ENCODE assay signal across 17 mouse cellular contexts in the genomic region with DNA sequence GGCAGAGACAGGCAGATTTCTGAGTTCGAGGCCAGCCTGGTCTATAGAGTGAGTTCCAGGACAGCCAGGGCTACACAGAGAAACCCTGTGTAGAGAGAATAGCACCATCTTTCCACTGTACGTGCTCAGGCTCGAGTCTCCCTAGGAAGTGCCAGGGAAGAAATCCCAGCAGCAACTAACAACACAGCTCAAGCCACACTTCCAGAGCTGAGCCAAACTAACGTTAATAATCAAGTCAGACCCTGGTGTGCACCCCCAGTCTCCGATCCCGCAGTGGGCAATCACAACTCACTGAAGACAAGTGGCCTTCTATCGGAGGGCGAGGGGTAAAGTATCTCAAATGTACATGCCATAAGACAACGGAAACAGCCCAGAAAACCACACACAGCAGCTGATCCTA.
"Had no signal": no experiment of that assay in that cellular context is flagged by ENCODE, and none has a peak within 500 bp of the region (broad histone marks: within the 10 kb centered on the region; RNA-seq: fewer than 3 reads in every experiment).

No protein-coding gene starts in this region.

- H3K4me2 ChIP-seq: lung, embryonic 15.5 days; midbrain, embryonic 11.5 days; midbrain, embryonic 13.5 days; midbrain, embryonic 15.5 days; neural tube, embryonic 12.5 days; stomach, embryonic 15.5 days had no signal

- H3K9me3 ChIP-seq: lung, embryonic 15.5 days; megakaryocyte, embryonic 14.5 days; midbrain, embryonic 13.5 days; midbrain, embryonic 15.5 days; neural tube, embryonic 12.5 days; stomach, embryonic 15.5 days had no signal

- H3K27ac ChIP-seq: lung, embryonic 15.5 days; macrophage; midbrain, embryonic 13.5 days; midbrain, embryonic 15.5 days; neural tube, embryonic 12.5 days; stomach, embryonic 15.5 days; stomach, postnatal 0 days had no signal

- H3K27me3 ChIP-seq: lung, embryonic 15.5 days; megakaryocyte, embryonic 14.5 days; midbrain, embryonic 13.5 days; midbrain, embryonic 15.5 days; neural tube, embryonic 12.5 days; stomach, embryonic 15.5 days had no signal

- H3K4me3 ChIP-seq: lung, embryonic 15.5 days; midbrain, embryonic 13.5 days; midbrain, embryonic 15.5 days; neural tube, embryonic 12.5 days; stomach, embryonic 15.5 days had no signal

- H3K36me3 ChIP-seq: midbrain, embryonic 15.5 days; stomach, embryonic 15.5 days had no signal

- H3K4me1 ChIP-seq: midbrain, embryonic 15.5 days; stomach, embryonic 15.5 days had no signal

- H3K9ac ChIP-seq: lung, embryonic 15.5 days; midbrain, embryonic 13.5 days; midbrain, embryonic 15.5 days; neural tube, embryonic 12.5 days; stomach, embryonic 15.5 days had no signal

- DNase-seq: lung, adult 2 months; lung, postnatal 14 days; lung, postnatal 36 days; right cerebral cortex, postnatal 14 days; thymus, adult 2 months; thymus, postnatal 25 days; thymus, postnatal 4 days had no signal

- ATAC-seq: lung, postnatal 0 days; midbrain, embryonic 13.5 days; midbrain, embryonic 15.5 days had no signal
